Mouse (Mus musculus): ENCODE data around the gene Gse1. TPM values are rescaled to one million over a fixed set of nuclear protein-coding genes. Genes with fewer than 3 reads are reported as not detected.

The Gse1 gene
- total RNA-seq, 2 experiments from 2014 or later = 21.2 to 26.6 TPM

- intact Hi-C loops (cut with DNase I) = loop anchor here (2.0 kb wide), 1 partner anchor 32 kb away; no protein-coding TSS in a partner anchor
- DNase-seq = peak; percentile 32 to 41
Observed at GRCm38 (mm10) chr8:120232913-120233312, 4.7 kb downstream of the Gse1 start.

- intact Hi-C loops (cut with DNase I) = no loop called here
Observed at GRCm38 (mm10) chr8:120234457-120234856, 6.2 kb downstream of the Gse1 start.

GRCm38 (mm10) chr8:120234866-120235265 is 6.6 kb downstream of the Gse1 start:
- peak; percentile 32 to 39 for DNase-seq
- intact Hi-C loops (cut with DNase I) = no loop called here

More at GRCm38 (mm10) chr8:120234457-120234856, 6.2 kb downstream of the Gse1 start:
- DNase-seq = peak; percentile 56

- DNase-seq = no peak
- intact Hi-C loops (cut with DNase I) = no loop called here
Observed at GRCm38 (mm10) chr8:120243222-120243621, 15.0 kb downstream of the Gse1 start.

- DNase-seq = no peak
- intact Hi-C loops (cut with DNase I) = no loop called here
Observed at GRCm38 (mm10) chr8:120243916-120244451, 15.7 kb downstream of the Gse1 start.

GRCm38 (mm10) chr8:120244553-120244952 is 16.3 kb downstream of the Gse1 start:
- no peak for DNase-seq
- intact Hi-C loops (cut with DNase I) = no loop called here

GRCm38 (mm10) chr8:120247618-120248017 is 19.4 kb downstream of the Gse1 start:
- DNase-seq = no peak
- intact Hi-C loops (cut with DNase I) = no loop called here

GRCm38 (mm10) chr8:120248031-120248430 is 19.8 kb downstream of the Gse1 start:
- DNase-seq = peak in 1 of 2 experiments; percentile 32
- intact Hi-C loops (cut with DNase I) = no loop called here

GRCm38 (mm10) chr8:120248451-120248850 is 20.2 kb downstream of the Gse1 start:
- intact Hi-C loops (cut with DNase I) = no loop called here
- DNase-seq = no peak

GRCm38 (mm10) chr8:120249800-120250336 is 21.6 kb downstream of the Gse1 start:
- intact Hi-C loops (cut with DNase I) = no loop called here
- no peak for DNase-seq

- intact Hi-C loops (cut with DNase I) = no loop called here
- no peak for DNase-seq
Observed at GRCm38 (mm10) chr8:120250750-120251410, 22.6 kb downstream of the Gse1 start.

GRCm38 (mm10) chr8:120251411-120252035 is 23.3 kb downstream of the Gse1 start:
- intact Hi-C loops (cut with DNase I) = no loop called here
- peak; percentile 57 to 64 for DNase-seq

GRCm38 (mm10) chr8:120253626-120254025 is 25.4 kb downstream of the Gse1 start:
- no peak for DNase-seq
- intact Hi-C loops (cut with DNase I) = no loop called here

GRCm38 (mm10) chr8:120255406-120255987 is 27.2 kb downstream of the Gse1 start:
- intact Hi-C loops (cut with DNase I) = no loop called here
- DNase-seq = no peak

GRCm38 (mm10) chr8:120256958-120257357 is 28.7 kb downstream of the Gse1 start:
- intact Hi-C loops (cut with DNase I) = no loop called here
- peak; percentile 44 to 59 for DNase-seq

- intact Hi-C loops (cut with DNase I) = no loop called here
- DNase-seq = no peak
Observed at GRCm38 (mm10) chr8:120259206-120259605, 30.9 kb downstream of the Gse1 start.

GRCm38 (mm10) chr8:120260677-120261076 is 32.4 kb downstream of the Gse1 start:
- intact Hi-C loops (cut with DNase I) = no loop called here
- DNase-seq = no peak

- intact Hi-C loops (cut with DNase I) = no loop called here
Observed at GRCm38 (mm10) chr8:120261338-120262120, 33.3 kb downstream of the Gse1 start.

GRCm38 (mm10) chr8:120263879-120264278 is 35.6 kb downstream of the Gse1 start:
- no peak for DNase-seq
- intact Hi-C loops (cut with DNase I) = loop anchor here (2.0 kb wide), 1 partner anchor 31 kb away; no protein-coding TSS in a partner anchor

More at GRCm38 (mm10) chr8:120261338-120262120, 33.3 kb downstream of the Gse1 start:
- no peak for DNase-seq

- intact Hi-C loops (cut with DNase I) = loop anchor here (2.0 kb wide), 1 partner anchor 32 kb away; no protein-coding TSS in a partner anchor
- DNase-seq = no peak
Observed at GRCm38 (mm10) chr8:120264388-120264943, 36.2 kb downstream of the Gse1 start.
